Mouse (Mus musculus): ENCODE measurements around the gene Dpf2.
A peak's percentile ranks its signal among the peaks of the same experiment; 100 is the strongest.

Gene Dpf2

GRCm38 (mm10) chr19:5913007-5913719 is at the start of gene Dpf2:
TSS of gene Dpf2 (minus strand) at chr19:5913010.
- DNase-seq (ENCODE audit: low spot score): no peak

GRCm38 (mm10) chr19:5957371-5957770 is 44.6 kb upstream of the Dpf2 start:
- no peak for DNase-seq (ENCODE audit: low spot score)

GRCm38 (mm10) chr19:5956685-5957084 is 43.9 kb upstream of the Dpf2 start:
- no peak for DNase-seq (ENCODE audit: low spot score)

- no peak for DNase-seq (ENCODE audit: low spot score)
These were observed 43.2 kb upstream of the Dpf2 start for GRCm38 (mm10) chr19:5955704-5956670.

GRCm38 (mm10) chr19:5954936-5955335 is 42.1 kb upstream of the Dpf2 start:
- no peak for DNase-seq (ENCODE audit: low spot score)

- DNase-seq (ENCODE audit: low spot score): no peak
These were observed 41.4 kb upstream of the Dpf2 start for GRCm38 (mm10) chr19:5954031-5954710.

GRCm38 (mm10) chr19:5953201-5953770 is 40.5 kb upstream of the Dpf2 start:
- no peak for DNase-seq (ENCODE audit: low spot score)

- DNase-seq (ENCODE audit: low spot score): no peak
These were observed 39.4 kb upstream of the Dpf2 start for GRCm38 (mm10) chr19:5952071-5952691.

- no peak for DNase-seq (ENCODE audit: low spot score)
These were observed 38.8 kb upstream of the Dpf2 start for GRCm38 (mm10) chr19:5951631-5952030.

GRCm38 (mm10) chr19:5950218-5950617 is 37.4 kb upstream of the Dpf2 start:
- no peak for DNase-seq (ENCODE audit: low spot score)

- no peak for DNase-seq (ENCODE audit: low spot score)
These were observed 33.1 kb upstream of the Dpf2 start for GRCm38 (mm10) chr19:5945891-5946290.

- peak; percentile 66 for DNase-seq (ENCODE audit: low spot score)
These were observed 32.2 kb upstream of the Dpf2 start for GRCm38 (mm10) chr19:5945027-5945426.

- DNase-seq (ENCODE audit: low spot score): no peak
These were observed 31.3 kb upstream of the Dpf2 start for GRCm38 (mm10) chr19:5944145-5944544.

GRCm38 (mm10) chr19:5943404-5943803 is 30.6 kb upstream of the Dpf2 start:
- no peak for DNase-seq (ENCODE audit: low spot score)

GRCm38 (mm10) chr19:5942581-5942980 is 29.8 kb upstream of the Dpf2 start:
- no peak for DNase-seq (ENCODE audit: low spot score)

GRCm38 (mm10) chr19:5940656-5941055 is 27.8 kb upstream of the Dpf2 start:
- DNase-seq (ENCODE audit: low spot score): no peak

GRCm38 (mm10) chr19:5940173-5940572 is 27.4 kb upstream of the Dpf2 start:
- DNase-seq (ENCODE audit: low spot score): no peak

- no peak for DNase-seq (ENCODE audit: low spot score)
These were observed 26.9 kb upstream of the Dpf2 start for GRCm38 (mm10) chr19:5939715-5940114.

- no peak for DNase-seq (ENCODE audit: low spot score)
These were observed 25.7 kb upstream of the Dpf2 start for GRCm38 (mm10) chr19:5938516-5938915.

- no peak for DNase-seq (ENCODE audit: low spot score)
These were observed 25.1 kb upstream of the Dpf2 start for GRCm38 (mm10) chr19:5937836-5938406.

GRCm38 (mm10) chr19:5937095-5937835 is 24.5 kb upstream of the Dpf2 start:
- DNase-seq (ENCODE audit: low spot score): no peak

All from left cerebral cortex, adult 11 months (tissue).